Mouse (Mus musculus) brain, embryonic 14.5 days (tissue): ENCODE results near the gene Zic4.

ENCODE experiments used
- CTCF ChIP-seq: fragments of 200-500 bp; IDR thresholded peaks from 2 replicates; pipeline ENCODE4 v1.5.1; 2012; ENCODE audit warnings: inconsistent platforms, mild to moderate bottlenecking, moderate library complexity, borderline replicate concordance; ENCODE audit not compliant: insufficient read depth, insufficient read length; ENCODE audit errors: extremely low read depth
- POLR2A ChIP-seq: fragments of 200-500 bp; IDR thresholded peaks from 2 replicates; pipeline ENCODE4 v1.6.1; 2012; ENCODE audit warnings: mild to moderate bottlenecking, inconsistent platforms, borderline replicate concordance; ENCODE audit not compliant: poor library complexity, insufficient read depth, insufficient read length, severe bottlenecking; ENCODE audit errors: extremely low read depth

GRCm38 (mm10) chr9:91358851-91359687 is 3.1 kb upstream of the Zic4 start:
- TF ChIP-seq CTCF (no peak), POLR2A (no peak)
